Mouse (Mus musculus) neural tube, embryonic 14.5 days (tissue): ENCODE measurements at regions not wholly inside any gene's neighbourhood (a gene's known extent, or its start where the extent isn't known, plus 50 kb on each side); places are given as distances from the start of the nearest gene placed in this dataset.

Source experiments
- ATAC-seq: fragments of 200-750 bp; cut with Nextera tagmentation; 2 replicates; pipeline ENCODE4 v1.8.0; 2017; ENCODE audit warnings: low read depth, mild to moderate bottlenecking, moderate TSS enrichment, moderate library complexity
- H3K27ac ChIP-seq: fragments of 300-500 bp; sonication (generic); 2 replicates; pipeline ENCODE4 v1.5.1; 2014; ENCODE audit warnings: low read depth, mild to moderate bottlenecking, control low read depth, low read length, moderate library complexity, mixed read lengths
- H3K27me3 ChIP-seq: fragments of 300-500 bp; sonication (generic); 2 replicates; pipeline ENCODE4 v1.6.1; 2014; ENCODE audit warnings: low read length; ENCODE audit not compliant: control insufficient read depth, insufficient read depth
- H3K36me3 ChIP-seq: fragments of 300-500 bp; sonication (generic); 2 replicates; pipeline ENCODE4 v1.6.1; 2014; ENCODE audit warnings: low read length, mixed read lengths; ENCODE audit not compliant: control insufficient read depth, insufficient read depth
- H3K4me1 ChIP-seq: fragments of 300-500 bp; sonication (generic); 2 replicates; pipeline ENCODE4 v1.6.1; 2014; ENCODE audit warnings: low read length; ENCODE audit not compliant: control insufficient read depth, insufficient read depth
- H3K4me2 ChIP-seq: fragments of 300-500 bp; sonication (generic); 2 replicates; pipeline ENCODE4 v1.6.1; 2014; ENCODE audit warnings: mild to moderate bottlenecking, low read depth, low read length, control low read depth
- H3K4me3 ChIP-seq: fragments of 300-500 bp; sonication (generic); 2 replicates; pipeline ENCODE4 v1.5.1; 2014; ENCODE audit warnings: low read depth, low read length, control low read depth, mixed read lengths
- H3K9ac ChIP-seq: fragments of 300-500 bp; sonication (generic); replicated peaks from 2 replicates; pipeline ENCODE4 v1.6.1; 2014; ENCODE audit warnings: low read depth, mild to moderate bottlenecking, control low read depth, low read length, mixed read lengths
- H3K9me3 ChIP-seq: fragments of 300-500 bp; sonication (generic); 2 replicates; pipeline ENCODE4 v1.6.1; 2016; ENCODE audit warnings: low read length; ENCODE audit not compliant: control insufficient read depth
- WGBS: fragments of 180-500 bp; shearing (Covaris S2); extraction: QIAGEN DNeasy Blood & Tissue Kit; methylation state at CpG from one replicate; pipeline ENCODE4 v1.1.7; 2014; 5-methylcytosine and 5-hydroxymethylcytosine counted together

GRCm38 (mm10) chr16:30897371-30897770 is 183.9 kb downstream of the Xxylt1 start:
- WGBS: 95% methylated on average over 3 of the region's 3 CpGs
- H3K27ac ChIP-seq: no peak overlapping the region
- ATAC-seq: no peak

GRCm38 (mm10) chr16:30900121-30900520 is 181.1 kb downstream of the Xxylt1 start:
- H3K4me1 ChIP-seq: no peaks in the 10 kb centered on the region
- H3K36me3 ChIP-seq: no peaks in the 10 kb centered on the region
- no peak overlapping the region for H3K9ac ChIP-seq
- no peak for ATAC-seq
- H3K4me3 ChIP-seq: no peak overlapping the region
- WGBS: 93% methylated on average over 2 of the region's 2 CpGs
- no peaks in the 10 kb centered on the region for H3K9me3 ChIP-seq
- H3K4me2 ChIP-seq: no peak overlapping the region
- no peak overlapping the region for H3K27ac ChIP-seq
- no peaks in the 10 kb centered on the region for H3K27me3 ChIP-seq

More at GRCm38 (mm10) chr16:30897371-30897770, 183.9 kb downstream of the Xxylt1 start:
- no peak overlapping the region for H3K4me3 ChIP-seq
- no peak overlapping the region for H3K9ac ChIP-seq
- no peak overlapping the region for H3K4me2 ChIP-seq
- H3K4me1 ChIP-seq: no peaks in the 10 kb centered on the region
- no peaks in the 10 kb centered on the region for H3K27me3 ChIP-seq
- H3K9me3 ChIP-seq: no peaks in the 10 kb centered on the region
- H3K36me3 ChIP-seq: no peaks in the 10 kb centered on the region

GRCm38 (mm10) chr16:30901309-30901708 is 179.9 kb downstream of the Xxylt1 start:
- ATAC-seq: no peak
- Histone ChIP-seq H3K4me1 (no peaks in the 10 kb centered on the region), H3K36me3 (no peaks in the 10 kb centered on the region), H3K27me3 (no peaks in the 10 kb centered on the region), H3K27ac (no peak overlapping the region), H3K9me3 (no peaks in the 10 kb centered on the region), H3K4me3 (no peak overlapping the region), H3K9ac (no peak overlapping the region), H3K4me2 (no peak overlapping the region)
